Mouse (Mus musculus) forebrain, embryonic 14.5 days (tissue): Measurements from ENCODE around the gene Palm2. TPM values are rescaled to one million over a fixed set of nuclear protein-coding genes. Genes with fewer than 3 reads are reported as not detected.

Source experiments
- ATAC-seq: fragments of 200-750 bp; cut with Nextera tagmentation; 2 replicates; pipeline ENCODE4 v1.8.0; 2017; ENCODE audit warnings: mild to moderate bottlenecking, moderate library complexity
- DNase-seq: peaks from one replicate; pipeline ENCODE4 v3.0.0-alpha.2; 2015; ENCODE audit warnings: low spot score
- H3K27ac ChIP-seq: fragments of 300-500 bp; sonication (generic); 2 replicates; pipeline ENCODE4 v1.5.1; 2014; ENCODE audit warnings: low read depth, mild to moderate bottlenecking, control low read depth, low read length, moderate library complexity
- H3K27me3 ChIP-seq: fragments of 300-500 bp; sonication (generic); replicated peaks from 2 replicates; pipeline ENCODE4 v1.6.1; 2014; ENCODE audit warnings: low read length, control low read depth, mixed read lengths; ENCODE audit not compliant: control insufficient read depth, insufficient read depth
- H3K36me3 ChIP-seq: fragments of 300-500 bp; sonication (generic); 2 replicates; pipeline ENCODE4 v1.6.1; 2014; ENCODE audit warnings: low read length, control low read depth; ENCODE audit not compliant: control insufficient read depth, insufficient read depth
- H3K4me1 ChIP-seq: fragments of 300-500 bp; sonication (generic); 2 replicates; pipeline ENCODE4 v1.6.1; 2014; ENCODE audit warnings: antibody characterized with exemption, low read length, control low read depth; ENCODE audit not compliant: control insufficient read depth, insufficient read depth
- H3K4me2 ChIP-seq: fragments of 300-500 bp; sonication (generic); 2 replicates; pipeline ENCODE4 v1.6.1; 2014; ENCODE audit warnings: mild to moderate bottlenecking, control low read depth, low read length
- H3K4me3 ChIP-seq: fragments of 300-500 bp; sonication (generic); 2 replicates; pipeline ENCODE4 v1.5.1; 2014; ENCODE audit warnings: low read depth, low read length, control low read depth
- H3K9ac ChIP-seq: fragments of 300-500 bp; sonication (generic); 2 replicates; pipeline ENCODE4 v1.6.1; 2014; ENCODE audit warnings: mild to moderate bottlenecking, low read length, control low read depth, moderate library complexity
- H3K9me3 ChIP-seq: fragments of 300-500 bp; sonication (generic); replicated peaks from 2 replicates; pipeline ENCODE4 v1.6.1; 2016; ENCODE audit warnings: low read length, control low read depth, mixed read lengths; ENCODE audit not compliant: control insufficient read depth
- WGBS: fragments of 180-500 bp; shearing (Covaris S2); extraction: QIAGEN DNeasy Blood & Tissue Kit; methylation state at CpG from one replicate; pipeline ENCODE4 v1.1.7; 2014; 5-methylcytosine and 5-hydroxymethylcytosine counted together
- polyA plus RNA-seq: library from polyadenylated mRNA; unstranded; fragments of >200 nt; fragmentation: Nextera tagmentation; extraction: Ambion mirVana; gene quantifications from 2 replicates; pipeline ENCODE4 v1.2.1, GENCODE M21; 2014

Palm2 gene
- polyA plus RNA-seq, 1 experiment from 2014 or later: 2.3 TPM

GRCm38 (mm10) chr4:57611303-57612077 lies 177.4 kb downstream of the Palm2 start:
- Histone ChIP-seq H3K27me3 (no peaks in the 10 kb centered on the region), H3K4me1 (no peaks in the 10 kb centered on the region), H3K9ac (no peak overlapping the region), H3K4me3 (no peak overlapping the region), H3K9me3 (no peaks in the 10 kb centered on the region), H3K4me2 (no peak overlapping the region), H3K27ac (no peak overlapping the region), H3K36me3 (no peaks in the 10 kb centered on the region)
- ATAC-seq: no peak
- DNase-seq: no peak
- WGBS: 58% methylated on average over 17 of the region's 17 CpGs

- H3K4me1 ChIP-seq: no peaks in the 10 kb centered on the region
- no peaks in the 10 kb centered on the region for H3K9me3 ChIP-seq
- no peaks in the 10 kb centered on the region for H3K27me3 ChIP-seq
- H3K27ac ChIP-seq: no peak overlapping the region
- DNase-seq (no peak), ATAC-seq (no peak)
- H3K4me2 ChIP-seq: no peak overlapping the region
- no peak overlapping the region for H3K9ac ChIP-seq
- no peaks in the 10 kb centered on the region for H3K36me3 ChIP-seq
- 91% methylated on average over 5 of the region's 5 CpGs for WGBS
- H3K4me3 ChIP-seq: no peak overlapping the region
Observed at GRCm38 (mm10) chr4:57612716-57613115, 178.7 kb downstream of the Palm2 start.

GRCm38 (mm10) chr4:57614686-57615085 lies 180.6 kb downstream of the Palm2 start:
- H3K9me3 ChIP-seq: no peaks in the 10 kb centered on the region
- 90% methylated on average over 4 of the region's 4 CpGs for WGBS

GRCm38 (mm10) chr4:57618743-57619142 lies 184.7 kb downstream of the Palm2 start:
- Histone ChIP-seq H3K4me1 (no peaks in the 10 kb centered on the region), H3K36me3 (no peaks in the 10 kb centered on the region), H3K27me3 (no peaks in the 10 kb centered on the region), H3K27ac (no peak overlapping the region), H3K9ac (no peak overlapping the region), H3K4me3 (no peak overlapping the region), H3K9me3 (no peaks in the 10 kb centered on the region), H3K4me2 (no peak overlapping the region)
- ATAC-seq: no peak
- 92% methylated on average over 6 of the region's 6 CpGs for WGBS
- DNase-seq: no peak

More at GRCm38 (mm10) chr4:57614686-57615085, 180.6 kb downstream of the Palm2 start:
- DNase-seq: no peak
- Histone ChIP-seq H3K4me1 (no peaks in the 10 kb centered on the region), H3K36me3 (no peaks in the 10 kb centered on the region), H3K4me3 (no peak overlapping the region), H3K9ac (no peak overlapping the region), H3K27ac (no peak overlapping the region), H3K4me2 (no peak overlapping the region), H3K27me3 (no peaks in the 10 kb centered on the region)
- ATAC-seq: no peak

GRCm38 (mm10) chr4:57622816-57623215 lies 188.8 kb downstream of the Palm2 start:
- Histone ChIP-seq H3K36me3 (no peaks in the 10 kb centered on the region), H3K4me1 (no peaks in the 10 kb centered on the region), H3K4me2 (no peak overlapping the region), H3K9me3 (no peaks in the 10 kb centered on the region), H3K27me3 (no peaks in the 10 kb centered on the region), H3K9ac (no peak overlapping the region), H3K27ac (no peak overlapping the region), H3K4me3 (no peak overlapping the region)
- no peak for DNase-seq
- no peak for ATAC-seq
- 82% methylated on average over 7 of the region's 7 CpGs for WGBS

GRCm38 (mm10) chr4:57624819-57625218 lies 190.8 kb downstream of the Palm2 start:
- H3K9me3 ChIP-seq: no peaks in the 10 kb centered on the region
- no peak overlapping the region for H3K4me3 ChIP-seq
- H3K27me3 ChIP-seq: no peaks in the 10 kb centered on the region
- ATAC-seq (no peak), DNase-seq (no peak)
- no peak overlapping the region for H3K4me2 ChIP-seq
- H3K4me1 ChIP-seq: no peaks in the 10 kb centered on the region
- 92% methylated on average over 2 of the region's 2 CpGs for WGBS
- H3K9ac ChIP-seq: no peak overlapping the region
- H3K27ac ChIP-seq: no peak overlapping the region
- no peaks in the 10 kb centered on the region for H3K36me3 ChIP-seq

- no peaks in the 10 kb centered on the region for H3K36me3 ChIP-seq
- ATAC-seq (no peak), DNase-seq (no peak)
- no peaks in the 10 kb centered on the region for H3K27me3 ChIP-seq
- H3K27ac ChIP-seq: no peak overlapping the region
- H3K4me3 ChIP-seq: no peak overlapping the region
- no peaks in the 10 kb centered on the region for H3K4me1 ChIP-seq
- H3K4me2 ChIP-seq: no peak overlapping the region
- 96% methylated on average over 1 of the region's 1 CpGs for WGBS
- no peaks in the 10 kb centered on the region for H3K9me3 ChIP-seq
- H3K9ac ChIP-seq: no peak overlapping the region
Observed at GRCm38 (mm10) chr4:57625306-57625705, 191.3 kb downstream of the Palm2 start.

GRCm38 (mm10) chr4:57625756-57626155 lies 191.7 kb downstream of the Palm2 start:
- 82% methylated on average over 1 of the region's 1 CpGs for WGBS
- no peak overlapping the region for H3K4me2 ChIP-seq
- ATAC-seq (no peak), DNase-seq (no peak)
- H3K9ac ChIP-seq: no peak overlapping the region
- no peaks in the 10 kb centered on the region for H3K27me3 ChIP-seq
- H3K4me1 ChIP-seq: no peaks in the 10 kb centered on the region
- no peak overlapping the region for H3K27ac ChIP-seq
- H3K9me3 ChIP-seq: no peaks in the 10 kb centered on the region
- H3K36me3 ChIP-seq: no peaks in the 10 kb centered on the region
- H3K4me3 ChIP-seq: no peak overlapping the region

- Histone ChIP-seq H3K27ac (no peak overlapping the region), H3K9ac (no peak overlapping the region), H3K27me3 (no peaks in the 10 kb centered on the region), H3K4me3 (no peak overlapping the region), H3K4me1 (no peaks in the 10 kb centered on the region), H3K4me2 (no peak overlapping the region), H3K9me3 (no peaks in the 10 kb centered on the region), H3K36me3 (no peaks in the 10 kb centered on the region)
- WGBS: 97% methylated on average over 5 of the region's 5 CpGs
- ATAC-seq (no peak), DNase-seq (no peak)
Observed at GRCm38 (mm10) chr4:57626921-57627320, 192.9 kb downstream of the Palm2 start.
